Mouse (Mus musculus) heart, postnatal 14 days (tissue): ENCODE measurements around the gene Gstt4. TPM values are rescaled to one million over a fixed set of nuclear protein-coding genes. Genes with fewer than 3 reads are reported as not detected.
"Not testable (repeated sequence)": the region's sequence is repeated elsewhere in the genome, so short reads cannot be mapped to it uniquely, and the experiment has no call there.

Source experiments
- DNase-seq, 2 experiments: peaks; one replicate each; pipeline ENCODE4 v3.0.0; 2021 to 2022
- intact Hi-C: fragments of 180-260 bp; cut with DNase I; formaldehyde crosslinking; loops from one replicate; pipeline ENCODE4 v1.15.1; 2025
- total RNA-seq, 2 experiments: library from RNA; stranded (reverse); gene quantifications; 2 replicates each; pipeline ENCODE4 v1.2.3; 2021

Gstt4 gene
- total RNA-seq, 2 experiments from 2014 or later = not detected

- peak; percentile 59 to 60 for DNase-seq
- intact Hi-C loops = no loop called here
Measured at GRCm38 (mm10) chr10:75797619-75798175, 24.6 kb downstream of the Gstt4 start.

- no peak for DNase-seq
- intact Hi-C loops = no loop called here
Measured at GRCm38 (mm10) chr10:75796731-75797516, 25.4 kb downstream of the Gstt4 start.

- intact Hi-C loops = no loop called here
- no peak for DNase-seq
Measured at GRCm38 (mm10) chr10:75794880-75795279, 27.5 kb downstream of the Gstt4 start.

GRCm38 (mm10) chr10:75790773-75791172 lies 31.6 kb downstream of the Gstt4 start:
- no peak for DNase-seq
- intact Hi-C loops = no loop called here

- intact Hi-C loops = no loop called here
- no peak for DNase-seq
Measured at GRCm38 (mm10) chr10:75789841-75790240, 32.5 kb downstream of the Gstt4 start.

- intact Hi-C loops = no loop called here
- DNase-seq = no peak
Measured at GRCm38 (mm10) chr10:75789081-75789735, 33.1 kb downstream of the Gstt4 start.

- no peak for DNase-seq
- intact Hi-C loops = no loop called here
Measured at GRCm38 (mm10) chr10:75788277-75788676, 34.1 kb downstream of the Gstt4 start.

GRCm38 (mm10) chr10:75785442-75785841 lies 36.9 kb downstream of the Gstt4 start:
- intact Hi-C loops = no loop called here
- DNase-seq = no peak

- intact Hi-C loops = no loop called here
- DNase-seq = peak; percentile 62 to 63
Measured at GRCm38 (mm10) chr10:75780769-75781578, 41.4 kb downstream of the Gstt4 start, which contains the start of the genes Gm20441 and Gstt3. Gm20441 (minus strand) TSS chr10:75780954. Gstt3 (minus strand) TSS chr10:75781414.

GRCm38 (mm10) chr10:75779206-75780174 lies 42.9 kb downstream of the Gstt4 start:
- DNase-seq = no peak
- intact Hi-C loops = no loop called here

- intact Hi-C loops = no loop called here
- DNase-seq = no peak
Measured at GRCm38 (mm10) chr10:75777885-75778284, 44.5 kb downstream of the Gstt4 start.

GRCm38 (mm10) chr10:75776562-75776961 lies 45.8 kb downstream of the Gstt4 start:
- intact Hi-C loops = no loop called here
- no peak for DNase-seq

- intact Hi-C loops = loop anchor here (5.0 kb wide), 1 partner anchor 58 kb away; no protein-coding TSS in a partner anchor
Measured at GRCm38 (mm10) chr10:75774587-75774986, 47.8 kb downstream of the Gstt4 start.

GRCm38 (mm10) chr10:75774102-75774501 lies 48.2 kb downstream of the Gstt4 start:
- DNase-seq = no peak
- intact Hi-C loops = loop anchor here (5.0 kb wide), 1 partner anchor 58 kb away; no protein-coding TSS in a partner anchor

More at GRCm38 (mm10) chr10:75774587-75774986, 47.8 kb downstream of the Gstt4 start:
- DNase-seq = no peak

- intact Hi-C loops = loop anchor here (5.0 kb wide), 1 partner anchor 59 kb away; no protein-coding TSS in a partner anchor
- peak; percentile 82 to 83 for DNase-seq
Measured at GRCm38 (mm10) chr10:75772795-75773664, 49.3 kb downstream of the Gstt4 start, which contains the start of gene Ddt. Ddt (minus strand) TSS chr10:75773414.

- DNase-seq, intact Hi-C loops: not testable (repeated sequence)
Measured at GRCm38 (mm10) chr10:75767756-75768155, 54.6 kb downstream of the Gstt4 start.

GRCm38 (mm10) chr10:75766856-75767255 lies 55.5 kb downstream of the Gstt4 start:
- intact Hi-C loops = no loop called here
- DNase-seq = no peak
